16 mouse cellular contexts compared by ENCODE assay signal in the genomic region with DNA sequence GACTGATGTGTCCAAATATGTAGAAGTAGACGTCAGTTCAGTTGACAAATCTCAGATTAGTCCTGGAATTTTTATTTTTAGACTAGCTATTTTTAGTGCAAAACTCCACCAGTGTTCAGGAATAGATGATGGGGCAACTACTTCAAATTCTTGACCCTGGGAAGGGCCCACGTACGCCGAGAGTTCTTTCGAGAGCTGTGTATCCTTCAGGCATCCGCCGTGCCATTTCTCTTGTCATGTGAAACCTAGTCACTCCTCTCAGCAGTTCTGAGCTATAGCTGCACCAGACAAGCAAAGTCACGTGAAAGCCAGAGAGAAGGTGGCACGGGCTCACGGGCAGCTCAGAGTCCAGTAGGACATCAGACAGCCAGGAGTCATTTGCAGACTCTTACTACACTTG. TPM values are rescaled to one million over a fixed set of nuclear protein-coding genes. Genes with fewer than 3 reads are reported as not detected.
A peak's percentile ranks its signal among the peaks of the same experiment; 100 is the strongest.
DNase-seq lines count a peak whose midpoint lies in the region; ATAC-seq and TF ChIP-seq lines count a peak whose summit lies in the region.
"Had no signal": no experiment of that assay in that cellular context is flagged by ENCODE, and none has a peak within 500 bp of the region (broad histone marks: within the 10 kb centered on the region; RNA-seq: fewer than 3 reads in every experiment).

No protein-coding gene starts in this region.

- TF ChIP-seq EP300 in lung, postnatal 0 days (IDR thresholded peaks at IDR 0.05) = peak; percentile 80

- WGBS in lung, postnatal 0 days = 38% methylated on average over 10 of the region's 10 CpGs
- 27% methylated on average over 10 of the region's 10 CpGs for WGBS in heart, embryonic 15.5 days

- no peak overlapping the region for H3K27ac ChIP-seq in lung, postnatal 0 days (ENCODE audit: low read length)
- H3K27ac ChIP-seq in heart, embryonic 15.5 days = peak overlapping the region; percentile 92
- H3K27ac ChIP-seq: kidney, embryonic 15.5 days; limb, embryonic 10.5 days; neural tube, embryonic 12.5 days had no signal

- H3K9me3 ChIP-seq in lung, postnatal 0 days (ENCODE audit: low read length) = no peaks in the 10 kb centered on the region
- H3K9me3 ChIP-seq in heart, embryonic 15.5 days (replicated peaks) = no peaks in the 10 kb centered on the region
- H3K9me3 ChIP-seq: kidney, embryonic 15.5 days; limb, embryonic 10.5 days; neural tube, embryonic 12.5 days had no signal

- no peaks in the 10 kb centered on the region for H3K36me3 ChIP-seq in lung, postnatal 0 days (ENCODE audit: insufficient read depth, low read length)
- H3K36me3 ChIP-seq in heart, embryonic 15.5 days = no peaks in the 10 kb centered on the region
- H3K36me3 ChIP-seq: kidney, embryonic 15.5 days; limb, embryonic 10.5 days; neural tube, embryonic 12.5 days had no signal

- H3K4me2 ChIP-seq in lung, postnatal 0 days (replicated peaks; ENCODE audit: low read depth, low read length) = no peak overlapping the region
- peak overlapping the region; percentile 30 for H3K4me2 ChIP-seq in heart, embryonic 15.5 days
- H3K4me2 ChIP-seq: kidney, embryonic 15.5 days; liver, embryonic 11.5 days; neural tube, embryonic 12.5 days had no signal

- TF ChIP-seq CTCF in lung, postnatal 0 days (IDR thresholded peaks at IDR 0.05) = no peak

- peak; percentile 5 for DNase-seq in adrenal gland, adult 2 months
- DNase-seq in adrenal gland, postnatal 14 days = no peak
- DNase-seq in lung, postnatal 0 days (ENCODE audit: low spot score) = peak; percentile 58
- no peak for DNase-seq in lung, postnatal 4 days
- DNase-seq in layer of hippocampus, adult 9-10 months (ENCODE audit: low spot score) = no peak
- DNase-seq: cerebellum, postnatal 14 days; embryo, embryonic 11 days; thymus, postnatal 14 days had no signal

- H3K27me3 ChIP-seq in lung, postnatal 0 days (replicated peaks; ENCODE audit: insufficient read depth, low read length) = no peaks in the 10 kb centered on the region
- H3K27me3 ChIP-seq in heart, embryonic 15.5 days = no peaks in the 10 kb centered on the region
- H3K27me3 ChIP-seq: kidney, embryonic 15.5 days; neural tube, embryonic 12.5 days had no signal

- H3K4me3 ChIP-seq in lung, postnatal 0 days (ENCODE audit: low read depth, low read length) = no peak overlapping the region
- no peak overlapping the region for H3K4me3 ChIP-seq in heart, embryonic 15.5 days
- H3K4me3 ChIP-seq: kidney, embryonic 15.5 days; limb, embryonic 10.5 days; neural tube, embryonic 12.5 days had no signal

- peaks cover 10% of the 10 kb centered on the region; the same call in 1 of the 2 replicates for H3K4me1 ChIP-seq in lung, postnatal 0 days (ENCODE audit: insufficient read depth, low read depth, low read length)
- H3K4me1 ChIP-seq in heart, embryonic 15.5 days (replicated peaks) = peaks cover 45% of the 10 kb centered on the region
- H3K4me1 ChIP-seq: neural tube, embryonic 12.5 days had no signal

- no peak overlapping the region for H3K9ac ChIP-seq in lung, postnatal 0 days (replicated peaks; ENCODE audit: low read depth)
- no peak overlapping the region for H3K9ac ChIP-seq in heart, embryonic 15.5 days
- H3K9ac ChIP-seq: kidney, embryonic 15.5 days; neural tube, embryonic 12.5 days had no signal

- no peak for ATAC-seq in lung, postnatal 0 days
- ATAC-seq in heart, embryonic 15.5 days (replicated peaks; ENCODE audit: insufficient number of reproducible peaks, insufficient read depth, low FRiP score, low read depth) = peak; percentile 85
- ATAC-seq in inflammation-experienced regulatory T-cells, adult 6 months = no peak
- no peak for ATAC-seq in megakaryocyte-erythroid progenitor cell, adult 5-6 weeks (replicated peaks; ENCODE audit: low FRiP score, low TSS enrichment, poor library complexity, severe bottlenecking)
- ATAC-seq: forebrain, embryonic 14.5 days had no signal

RNA-seq across cellular contexts. Expression of gene Rasl11b, which starts 47.5 kb away (rescaled TPM):
- total RNA-seq in adrenal gland, adult 2 months (2021) = 10 to 100 TPM; 16.8 to 24.3 TPM
- polyA plus RNA-seq in adrenal gland, adult 2 months (2012; rRNA removed) = 37.4 and 41.9 TPM in 2 replicates
- total RNA-seq in adrenal gland, postnatal 14 days (2021) = 16.0 and 17.8 TPM in 2 replicates
- 80.4 and 86.7 TPM in 2 replicates for polyA plus RNA-seq in lung, postnatal 0 days (2015; fragmentation: Nextera tagmentation; extraction: Ambion mirVana)
- polyA plus RNA-seq in heart, embryonic 15.5 days (2015; fragmentation: Nextera tagmentation; extraction: Ambion mirVana) = 90.2 and 101 TPM in 2 replicates
- polyA plus RNA-seq in inflammation-experienced regulatory T-cells, adult 6 months (2017; shearing (Covaris generic)) = 1 to 10 TPM in 2 of 3 experiments, under 1 TPM in 1; 0.53 to 2.9 (median 1.2) TPM
- total RNA-seq in megakaryocyte-erythroid progenitor cell, adult 5-6 weeks (2014; fragmentation: Nextera tagmentation) = not detected in 2 replicates
- total RNA-seq in megakaryocyte-erythroid progenitor cell, adult 5-6 weeks (2017) = 0.14 TPM in 1 of 2 replicates, not detected in the other

Comparison
In these comparisons a context has a peak if more than half of its experiments do, and no peak if none do; other contexts are left out.
1. DNase-seq: peak in adrenal gland, adult 2 months (single experiment) and lung, postnatal 0 days (single experiment); none in adrenal gland, postnatal 14 days (single experiment), lung, postnatal 4 days (0 of 2) and layer of hippocampus, adult 9-10 months (single experiment).